Mouse (Mus musculus) kidney, adult 2 months (tissue): Measurements from ENCODE around the gene Rarres1. TPM values are rescaled to one million over a fixed set of nuclear protein-coding genes. Genes with fewer than 3 reads are reported as not detected.

Source experiments
- DNase-seq: peaks from one replicate; pipeline ENCODE4 v3.0.0; 2021
- H3K27ac ChIP-seq: fragments of 200-500 bp; 2 replicates; pipeline ENCODE4 v1.5.1; 2012; ENCODE audit warnings: low read depth, low read length, control low read depth, inconsistent platforms; ENCODE audit not compliant: insufficient read depth
- H3K27me3 ChIP-seq: fragments of 200-500 bp; replicated peaks from 2 replicates; pipeline ENCODE4 v1.6.1; 2012; ENCODE audit warnings: mild to moderate bottlenecking, moderate library complexity, low read length, inconsistent platforms; ENCODE audit not compliant: control insufficient read depth, insufficient read depth
- H3K36me3 ChIP-seq: fragments of 200-500 bp; 2 replicates; pipeline ENCODE4 v1.6.1; 2012; ENCODE audit warnings: mild to moderate bottlenecking, moderate library complexity, low read length, inconsistent platforms; ENCODE audit not compliant: control insufficient read depth, insufficient read depth
- H3K4me1 ChIP-seq: fragments of 200-500 bp; 2 replicates; pipeline ENCODE4 v1.6.1; 2011; ENCODE audit warnings: low read length; ENCODE audit not compliant: control insufficient read depth, insufficient read depth
- H3K4me3 ChIP-seq: fragments of 200-500 bp; 2 replicates; pipeline ENCODE4 v1.5.1; 2011; ENCODE audit warnings: mild to moderate bottlenecking, low read depth, low read length, control low read depth; ENCODE audit not compliant: insufficient read depth
- CTCF ChIP-seq: fragments of 200-500 bp; conservative IDR thresholded peaks from 2 replicates; pipeline ENCODE4 v1.5.1; 2011; ENCODE audit warnings: low read depth, mild to moderate bottlenecking, control low read depth, low read length, moderate library complexity, mixed read lengths; ENCODE audit not compliant: insufficient read depth, insufficient read length
- POLR2A ChIP-seq: fragments of 200-500 bp; IDR thresholded peaks from one replicate; pipeline ENCODE4 v1.6.1; 2011; ENCODE audit warnings: low read depth, low read length, control low read depth
- WGBS: fragments of 180-500 bp; shearing (Covaris S2); methylation state at CpG from one replicate; pipeline ENCODE4 v1.1.7; 2018; 5-methylcytosine and 5-hydroxymethylcytosine counted together
- polyA plus RNA-seq: library from polyadenylated mRNA; depleted of rRNA; stranded (reverse); fragments of >200 nt; gene quantifications from 2 replicates; pipeline ENCODE4 v1.2.3, GENCODE M21; 2012

Gene Rarres1
- polyA plus RNA-seq, 1 experiment = 1.7 TPM

DNA sequence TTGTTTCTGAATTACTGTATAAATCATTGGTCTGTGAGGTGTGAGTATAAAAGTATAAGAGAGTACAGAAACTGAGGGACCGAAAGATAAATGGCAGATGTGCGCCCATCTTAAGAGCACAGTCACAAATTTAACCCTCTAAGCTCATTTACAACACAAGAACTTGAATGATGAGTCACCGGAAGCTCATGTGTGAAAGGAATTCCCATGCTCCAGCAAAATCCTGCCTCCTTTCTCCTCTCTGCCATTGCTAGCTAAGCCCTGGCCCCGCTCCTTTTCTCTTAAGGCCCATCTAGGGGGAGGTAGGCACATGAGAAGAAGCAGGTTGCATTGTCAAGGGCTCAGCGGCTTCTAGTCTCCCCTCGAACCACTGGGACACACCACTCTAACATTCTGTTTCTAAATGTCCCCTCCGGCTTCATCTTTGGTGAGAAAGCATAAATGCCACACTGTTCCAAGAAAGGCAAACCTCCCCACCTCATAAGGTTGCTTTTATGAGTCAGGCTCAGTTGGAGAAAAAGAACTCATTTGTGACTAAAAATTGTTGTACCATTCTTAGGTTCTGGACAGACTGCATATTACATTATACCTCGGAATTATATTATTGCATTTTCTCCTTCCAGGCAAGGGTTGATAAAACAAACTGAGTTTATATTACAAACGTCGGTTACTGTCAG, 7.0 kb downstream of the Rarres1 start:
- Histone ChIP-seq H3K27me3 (no peaks in the 10 kb centered on the region), H3K36me3 (no peaks in the 10 kb centered on the region), H3K4me1 (no peaks in the 10 kb centered on the region), H3K27ac (no peak overlapping the region), H3K4me3 (no peak overlapping the region)
- TF ChIP-seq POLR2A (no peak), CTCF (no peak)
- DNase-seq = no peak
- WGBS = 84% methylated on average over 10 of the region's 10 CpGs

DNA sequence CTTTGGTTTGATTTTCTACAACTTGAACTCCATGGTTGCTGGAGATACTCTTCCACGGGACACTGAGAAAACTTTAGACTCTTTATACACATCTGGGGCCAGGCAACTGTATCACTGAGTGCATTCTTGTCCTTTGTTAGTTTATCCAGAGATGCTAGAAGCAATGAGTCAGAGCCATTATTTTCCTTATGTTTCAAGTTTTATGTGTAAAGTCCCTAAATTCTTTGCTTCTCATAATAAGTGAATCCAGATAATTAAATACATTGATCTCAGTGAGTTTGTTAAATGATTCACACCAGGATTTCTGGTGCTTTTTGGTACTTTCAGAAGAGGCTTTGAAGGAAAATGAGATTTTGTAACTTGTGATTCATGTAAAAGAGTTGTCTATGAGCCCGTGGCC, 10.0 kb downstream of the Rarres1 start:
- Histone ChIP-seq H3K4me1 (no peaks in the 10 kb centered on the region), H3K36me3 (no peaks in the 10 kb centered on the region), H3K27ac (no peak overlapping the region), H3K27me3 (no peaks in the 10 kb centered on the region), H3K4me3 (no peak overlapping the region)
- no peak for DNase-seq
- TF ChIP-seq POLR2A = no peak
- TF ChIP-seq CTCF = no peak
- 66% methylated on average over 2 of the region's 2 CpGs for WGBS

DNA sequence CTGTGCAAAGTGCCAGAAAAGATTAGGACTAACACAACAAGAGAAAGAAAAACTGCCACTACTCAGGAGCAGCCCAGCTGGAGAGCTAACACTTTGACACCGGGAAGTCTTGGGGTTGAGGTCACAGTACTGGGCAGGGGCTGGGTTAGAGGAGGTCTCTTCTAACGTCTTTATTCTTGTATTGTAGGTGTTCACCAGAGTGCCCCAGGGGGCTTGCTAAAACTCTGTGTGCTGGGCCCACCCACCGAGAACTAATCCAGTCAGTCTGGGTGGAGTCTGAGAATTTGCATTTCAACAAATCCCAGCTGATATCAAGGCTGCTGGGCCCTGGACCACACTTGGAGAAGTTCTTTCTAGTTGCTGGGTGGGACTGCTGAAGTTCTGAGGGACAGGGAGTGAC, 11.4 kb downstream of the Rarres1 start:
- no peak overlapping the region for H3K27ac ChIP-seq
- H3K27me3 ChIP-seq = no peaks in the 10 kb centered on the region
- H3K4me1 ChIP-seq = no peaks in the 10 kb centered on the region
- 29% methylated on average over 3 of the region's 3 CpGs for WGBS
- no peak for TF ChIP-seq CTCF
- no peak for TF ChIP-seq POLR2A
- no peak for DNase-seq
- H3K36me3 ChIP-seq = no peaks in the 10 kb centered on the region
- H3K4me3 ChIP-seq = no peak overlapping the region

DNA sequence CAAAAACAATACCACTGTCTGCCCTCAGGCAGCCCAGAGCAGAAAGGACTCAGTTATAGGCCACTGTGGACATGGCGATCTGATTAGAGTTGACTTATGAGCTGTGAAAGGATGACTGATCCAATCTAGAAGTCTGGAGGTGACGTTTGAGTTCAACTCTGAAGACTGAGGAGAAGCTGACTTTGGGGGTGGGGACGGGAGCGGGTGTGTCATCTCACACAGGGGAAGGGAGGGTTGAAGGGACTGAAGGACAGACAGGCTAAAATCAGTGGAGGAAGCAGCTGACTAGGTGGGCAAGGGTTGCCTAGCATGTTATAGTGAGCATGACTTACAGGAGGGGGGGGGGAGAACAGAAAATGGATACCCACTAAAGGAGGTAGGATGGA, 15.9 kb downstream of the Rarres1 start:
- WGBS = 85% methylated on average over 4 of the region's 4 CpGs
- no peaks in the 10 kb centered on the region for H3K27me3 ChIP-seq
- H3K27ac ChIP-seq = no peak overlapping the region
- no peaks in the 10 kb centered on the region for H3K4me1 ChIP-seq
- TF ChIP-seq CTCF (no peak), POLR2A (no peak)
- DNase-seq = no peak
- no peaks in the 10 kb centered on the region for H3K36me3 ChIP-seq
- no peak overlapping the region for H3K4me3 ChIP-seq

DNA sequence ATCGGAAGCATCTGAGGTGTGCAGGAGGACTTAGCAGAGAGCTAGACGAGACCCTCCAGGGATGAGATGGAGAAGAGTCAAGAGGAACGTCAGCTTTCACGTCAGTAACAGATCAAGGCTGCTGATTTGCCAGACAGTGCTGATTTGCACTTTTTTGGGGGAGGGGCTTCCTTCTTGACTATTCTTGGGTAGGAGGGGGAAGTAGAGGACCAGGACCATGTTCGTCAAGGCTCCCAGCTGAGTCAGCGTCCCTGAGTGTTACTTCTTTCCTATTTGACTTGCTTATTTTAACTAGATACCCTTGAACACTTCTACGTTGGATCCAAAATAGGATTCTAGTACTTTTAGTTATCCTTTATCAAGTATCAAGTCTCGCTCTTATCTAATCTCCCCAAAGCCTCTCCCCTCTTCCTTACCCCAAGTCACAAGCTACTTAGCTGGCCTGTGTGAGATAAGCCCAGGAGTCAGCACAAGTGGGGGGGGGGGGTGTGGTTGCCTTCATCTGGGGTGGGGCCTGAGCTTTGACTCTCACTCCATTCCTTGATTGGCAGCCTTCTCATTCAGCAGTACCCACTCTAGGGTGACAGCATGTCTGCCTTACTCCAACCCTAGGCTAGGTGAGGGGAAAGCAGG, 16.4 kb downstream of the Rarres1 start:
- Histone ChIP-seq H3K4me1 (no peaks in the 10 kb centered on the region), H3K4me3 (no peak overlapping the region), H3K36me3 (no peaks in the 10 kb centered on the region), H3K27ac (no peak overlapping the region), H3K27me3 (no peaks in the 10 kb centered on the region)
- WGBS = 94% methylated on average over 8 of the region's 8 CpGs
- no peak for TF ChIP-seq POLR2A
- no peak for TF ChIP-seq CTCF
- no peak for DNase-seq

DNA sequence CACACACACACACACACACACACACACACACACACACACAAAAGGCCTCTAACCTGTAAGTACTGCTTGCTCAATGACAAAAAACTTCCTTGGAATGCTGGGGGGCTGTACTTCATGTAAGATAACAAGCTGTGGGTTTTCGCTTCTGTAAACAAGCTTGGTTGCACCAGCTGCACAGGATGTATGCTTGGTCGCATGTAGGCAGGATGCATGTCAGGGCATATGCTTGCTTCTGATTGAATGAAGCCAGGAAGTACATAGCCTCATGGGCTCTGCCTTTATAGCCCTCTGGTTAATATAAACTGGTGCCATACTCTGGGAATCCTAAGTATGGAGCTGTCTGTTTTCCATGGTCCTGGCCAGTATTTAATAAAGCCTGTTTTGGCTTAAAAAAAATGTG, 17.3 kb downstream of the Rarres1 start:
- TF ChIP-seq POLR2A (no peak), CTCF (no peak)
- H3K4me1 ChIP-seq = no peaks in the 10 kb centered on the region
- WGBS = 48% methylated on average over 2 of the region's 2 CpGs
- H3K36me3 ChIP-seq = no peaks in the 10 kb centered on the region
- H3K27ac ChIP-seq = no peak overlapping the region
- H3K4me3 ChIP-seq = no peak overlapping the region
- no peaks in the 10 kb centered on the region for H3K27me3 ChIP-seq
- no peak for DNase-seq

DNA sequence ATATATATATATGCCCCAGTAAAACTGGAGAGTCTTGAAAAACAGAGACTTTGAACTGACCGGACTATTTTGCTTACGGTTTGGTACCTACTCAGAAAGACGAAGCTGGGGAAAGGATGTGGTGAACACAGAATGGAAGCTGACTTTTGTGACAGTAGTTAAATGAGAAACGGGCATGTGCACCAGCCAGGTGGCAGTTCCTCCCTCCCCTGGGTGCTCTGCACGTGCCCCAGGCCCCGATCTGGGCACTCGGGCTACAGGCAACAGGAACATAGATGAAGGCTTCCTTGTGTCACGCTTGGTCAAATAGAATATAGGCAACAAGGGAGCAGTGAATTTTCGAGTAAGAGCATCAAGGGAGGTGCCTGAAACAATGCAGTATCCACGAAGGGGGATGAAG, 19.0 kb downstream of the Rarres1 start:
- Histone ChIP-seq H3K27me3 (no peaks in the 10 kb centered on the region), H3K27ac (no peak overlapping the region), H3K4me3 (no peak overlapping the region), H3K36me3 (no peaks in the 10 kb centered on the region), H3K4me1 (no peaks in the 10 kb centered on the region)
- DNase-seq = no peak
- TF ChIP-seq POLR2A (no peak), CTCF (no peak)
- WGBS = 86% methylated on average over 10 of the region's 10 CpGs

DNA sequence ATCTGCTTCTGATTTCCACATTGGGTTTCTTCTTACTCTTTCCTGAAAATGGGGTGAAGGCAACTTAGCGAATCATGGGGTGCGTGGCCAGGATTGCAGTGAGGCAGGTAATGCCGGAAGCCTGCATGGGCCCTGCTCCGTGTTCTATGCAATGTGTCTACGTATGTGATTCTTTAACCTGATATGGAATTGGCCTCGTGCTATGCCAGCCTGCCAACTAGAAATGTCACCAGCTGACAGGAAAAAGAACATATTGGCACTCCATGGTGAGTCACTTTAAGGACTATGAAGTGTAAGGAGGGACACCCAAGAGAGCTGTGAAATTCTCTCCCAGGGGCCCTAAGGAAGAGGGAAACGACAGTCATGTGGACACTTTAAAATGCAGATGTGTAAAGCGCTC, 22.2 kb downstream of the Rarres1 start:
- WGBS = 71% methylated on average over 8 of the region's 8 CpGs

More for the DNA sequence above, 22.2 kb downstream of the Rarres1 start:
- Histone ChIP-seq H3K36me3 (no peaks in the 10 kb centered on the region), H3K27ac (no peak overlapping the region), H3K27me3 (no peaks in the 10 kb centered on the region), H3K4me1 (no peaks in the 10 kb centered on the region), H3K4me3 (no peak overlapping the region)
- TF ChIP-seq CTCF = no peak
- TF ChIP-seq POLR2A = no peak
- DNase-seq = no peak
